Mouse (Mus musculus): Measurements from ENCODE around the gene Crybb1.
A peak's percentile ranks its signal among the peaks of the same experiment; 100 is the strongest.

The Crybb1 gene

GRCm38 (mm10) chr5:112255426-112255825, at the start of gene Crybb1:
TSS of gene Crybb1 (plus strand) at chr5:112255815.
- no peak for DNase-seq (ENCODE audit: low read depth, low spot score)

GRCm38 (mm10) chr5:112206543-112207255, 48.9 kb upstream of the Crybb1 start:
- DNase-seq (ENCODE audit: low read depth, low spot score) = no peak

- DNase-seq (ENCODE audit: low read depth, low spot score) = no peak
Observed at GRCm38 (mm10) chr5:112208321-112208720, 47.3 kb upstream of the Crybb1 start.

GRCm38 (mm10) chr5:112210104-112210503, 45.5 kb upstream of the Crybb1 start:
- peak; percentile 38 for DNase-seq (ENCODE audit: low read depth, low spot score)

GRCm38 (mm10) chr5:112211911-112212310, 43.7 kb upstream of the Crybb1 start:
- DNase-seq (ENCODE audit: low read depth, low spot score) = no peak

- DNase-seq (ENCODE audit: low read depth, low spot score) = no peak
Observed at GRCm38 (mm10) chr5:112212711-112213264, 42.8 kb upstream of the Crybb1 start.

GRCm38 (mm10) chr5:112213331-112214240, 42.0 kb upstream of the Crybb1 start:
- no peak for DNase-seq (ENCODE audit: low read depth, low spot score)

- DNase-seq (ENCODE audit: low read depth, low spot score) = no peak
Observed at GRCm38 (mm10) chr5:112214419-112214818, 41.2 kb upstream of the Crybb1 start.

GRCm38 (mm10) chr5:112215291-112215751, 40.3 kb upstream of the Crybb1 start:
- DNase-seq (ENCODE audit: low read depth, low spot score) = no peak

GRCm38 (mm10) chr5:112215801-112216251, 39.8 kb upstream of the Crybb1 start:
- DNase-seq (ENCODE audit: low read depth, low spot score) = no peak

GRCm38 (mm10) chr5:112216335-112216734, 39.3 kb upstream of the Crybb1 start:
- DNase-seq (ENCODE audit: low read depth, low spot score) = no peak

- DNase-seq (ENCODE audit: low read depth, low spot score) = no peak
Observed at GRCm38 (mm10) chr5:112217031-112217430, 38.6 kb upstream of the Crybb1 start.

- DNase-seq (ENCODE audit: low read depth, low spot score) = no peak
Observed at GRCm38 (mm10) chr5:112218679-112219078, 36.9 kb upstream of the Crybb1 start.

- DNase-seq (ENCODE audit: low read depth, low spot score) = no peak
Observed at GRCm38 (mm10) chr5:112219398-112219797, 36.2 kb upstream of the Crybb1 start.

- DNase-seq (ENCODE audit: low read depth, low spot score) = no peak
Observed at GRCm38 (mm10) chr5:112220203-112220602, 35.4 kb upstream of the Crybb1 start.

GRCm38 (mm10) chr5:112225591-112225990, 30.0 kb upstream of the Crybb1 start:
- no peak for DNase-seq (ENCODE audit: low read depth, low spot score)

- no peak for DNase-seq (ENCODE audit: low read depth, low spot score)
Observed at GRCm38 (mm10) chr5:112227354-112227753, 28.3 kb upstream of the Crybb1 start.

- DNase-seq (ENCODE audit: low read depth, low spot score) = no peak
Observed at GRCm38 (mm10) chr5:112227898-112228239, 27.7 kb upstream of the Crybb1 start.

- DNase-seq (ENCODE audit: low read depth, low spot score) = no peak
Observed at GRCm38 (mm10) chr5:112228240-112229076, 27.2 kb upstream of the Crybb1 start.

- DNase-seq (ENCODE audit: low read depth, low spot score) = no peak
Observed at GRCm38 (mm10) chr5:112235806-112236205, 19.8 kb upstream of the Crybb1 start.

- DNase-seq (ENCODE audit: low read depth, low spot score) = no peak
Observed at GRCm38 (mm10) chr5:112236631-112237030, 19.0 kb upstream of the Crybb1 start.

Measured in retina, adult 2 months (tissue).